Mouse (Mus musculus): ENCODE data around the gene Smim4. TPM values are rescaled to one million over a fixed set of nuclear protein-coding genes. Genes with fewer than 3 reads are reported as not detected.

Gene Smim4
- polyA plus RNA-seq, 1 experiment, result 91.1 TPM

GRCm38 (mm10) chr14:31137791-31138190 lies 9.0 kb upstream of the Smim4 start:
- TF ChIP-seq POLR2A (IDR thresholded peaks at IDR 0.05; ENCODE audit: control insufficient read depth, extremely low read depth, insufficient read depth, low read length, poor library complexity), result no peak
- no peak for TF ChIP-seq CTCF (IDR thresholded peaks at IDR 0.05; ENCODE audit: borderline replicate concordance, control insufficient read depth, extremely low read depth, insufficient read depth, low read length, poor library complexity)
- no peaks in the 10 kb centered on the region; the same call in 1 of the 2 replicates for H3K36me3 ChIP-seq (ENCODE audit: control insufficient read depth, insufficient read depth, low read length)
- H3K27me3 ChIP-seq (ENCODE audit: control insufficient read depth, insufficient read depth, low read length), result no peaks in the 10 kb centered on the region
- H3K4me1 ChIP-seq (replicated peaks; ENCODE audit: control insufficient read depth, insufficient read depth, low read length), result no peaks in the 10 kb centered on the region
- no peak overlapping the region for H3K27ac ChIP-seq (ENCODE audit: control insufficient read depth, insufficient read depth, low read length)
- no peak for DNase-seq
- WGBS, result 97% methylated on average over 11 of the region's 11 CpGs
- H3K4me3 ChIP-seq (ENCODE audit: control insufficient read depth, insufficient read depth, low read length), result no peak overlapping the region

- no peak for DNase-seq
- no peaks in the 10 kb centered on the region; the same call in 1 of the 2 replicates for H3K36me3 ChIP-seq (ENCODE audit: control insufficient read depth, insufficient read depth, low read length)
- H3K4me3 ChIP-seq (ENCODE audit: control insufficient read depth, insufficient read depth, low read length), result no peak overlapping the region
- no peaks in the 10 kb centered on the region for H3K4me1 ChIP-seq (replicated peaks; ENCODE audit: control insufficient read depth, insufficient read depth, low read length)
- TF ChIP-seq POLR2A (IDR thresholded peaks at IDR 0.05; ENCODE audit: control insufficient read depth, extremely low read depth, insufficient read depth, low read length, poor library complexity) (no peak), CTCF (IDR thresholded peaks at IDR 0.05; ENCODE audit: borderline replicate concordance, control insufficient read depth, extremely low read depth, insufficient read depth, low read length, poor library complexity) (no peak)
- no peaks in the 10 kb centered on the region for H3K27me3 ChIP-seq (ENCODE audit: control insufficient read depth, insufficient read depth, low read length)
- WGBS, result 94% methylated on average over 10 of the region's 10 CpGs
- H3K27ac ChIP-seq (ENCODE audit: control insufficient read depth, insufficient read depth, low read length), result no peak overlapping the region
Observed at GRCm38 (mm10) chr14:31137281-31137595, 8.5 kb upstream of the Smim4 start.

GRCm38 (mm10) chr14:31136411-31137280 lies 7.9 kb upstream of the Smim4 start:
- Histone ChIP-seq H3K27ac (ENCODE audit: control insufficient read depth, insufficient read depth, low read length) (no peak overlapping the region), H3K4me3 (ENCODE audit: control insufficient read depth, insufficient read depth, low read length) (no peak overlapping the region), H3K27me3 (ENCODE audit: control insufficient read depth, insufficient read depth, low read length) (no peaks in the 10 kb centered on the region), H3K4me1 (replicated peaks; ENCODE audit: control insufficient read depth, insufficient read depth, low read length) (no peaks in the 10 kb centered on the region; the same call in none of the 2 replicates), H3K36me3 (ENCODE audit: control insufficient read depth, insufficient read depth, low read length) (no peaks in the 10 kb centered on the region; the same call in 1 of the 2 replicates)
- no peak for DNase-seq
- TF ChIP-seq CTCF (IDR thresholded peaks at IDR 0.05; ENCODE audit: borderline replicate concordance, control insufficient read depth, extremely low read depth, insufficient read depth, low read length, poor library complexity) (no peak), POLR2A (IDR thresholded peaks at IDR 0.05; ENCODE audit: control insufficient read depth, extremely low read depth, insufficient read depth, low read length, poor library complexity) (no peak)
- 96% methylated on average over 26 of the region's 26 CpGs for WGBS

- Histone ChIP-seq H3K4me1 (replicated peaks; ENCODE audit: control insufficient read depth, insufficient read depth, low read length) (peaks cover 3% of the 10 kb centered on the region), H3K27me3 (ENCODE audit: control insufficient read depth, insufficient read depth, low read length) (no peaks in the 10 kb centered on the region), H3K27ac (ENCODE audit: control insufficient read depth, insufficient read depth, low read length) (no peak overlapping the region), H3K36me3 (ENCODE audit: control insufficient read depth, insufficient read depth, low read length) (no peaks in the 10 kb centered on the region; the same call in 1 of the 2 replicates), H3K4me3 (ENCODE audit: control insufficient read depth, insufficient read depth, low read length) (no peak overlapping the region)
- DNase-seq, result no peak
- TF ChIP-seq CTCF (IDR thresholded peaks at IDR 0.05; ENCODE audit: borderline replicate concordance, control insufficient read depth, extremely low read depth, insufficient read depth, low read length, poor library complexity) (no peak), POLR2A (IDR thresholded peaks at IDR 0.05; ENCODE audit: control insufficient read depth, extremely low read depth, insufficient read depth, low read length, poor library complexity) (no peak)
- WGBS, result 98% methylated on average over 34 of the region's 34 CpGs
Observed at GRCm38 (mm10) chr14:31135495-31136410, 7.0 kb upstream of the Smim4 start.

GRCm38 (mm10) chr14:31134015-31135000 lies 5.6 kb upstream of the Smim4 start:
- 95% methylated on average over 25 of the region's 25 CpGs for WGBS
- H3K36me3 ChIP-seq (ENCODE audit: control insufficient read depth, insufficient read depth, low read length), result no peaks in the 10 kb centered on the region; the same call in 1 of the 2 replicates
- no peak overlapping the region for H3K27ac ChIP-seq (ENCODE audit: control insufficient read depth, insufficient read depth, low read length)
- TF ChIP-seq POLR2A (IDR thresholded peaks at IDR 0.05; ENCODE audit: control insufficient read depth, extremely low read depth, insufficient read depth, low read length, poor library complexity), result no peak
- TF ChIP-seq CTCF (IDR thresholded peaks at IDR 0.05; ENCODE audit: borderline replicate concordance, control insufficient read depth, extremely low read depth, insufficient read depth, low read length, poor library complexity), result no peak
- no peak for DNase-seq
- no peak overlapping the region for H3K4me3 ChIP-seq (ENCODE audit: control insufficient read depth, insufficient read depth, low read length)
- H3K27me3 ChIP-seq (ENCODE audit: control insufficient read depth, insufficient read depth, low read length), result no peaks in the 10 kb centered on the region
- peaks cover 7% of the 10 kb centered on the region for H3K4me1 ChIP-seq (replicated peaks; ENCODE audit: control insufficient read depth, insufficient read depth, low read length)

All from thymus, adult 2 months (tissue).